Mouse (Mus musculus) myocyte (in vitro differentiated cells): ENCODE measurements around the gene Syce3.

Experiments
- CEBPB ChIP-seq: IDR thresholded peaks from 2 replicates; pipeline ENCODE4 v1.6.1; 2011; ENCODE audit warnings: mild to moderate bottlenecking, moderate library complexity; ENCODE audit not compliant: poor library complexity, insufficient read depth, severe bottlenecking
- POLR2A ChIP-seq: IDR thresholded peaks from one replicate; pipeline ENCODE4 v1.6.1; 2011; ENCODE audit warnings: low read depth, mild to moderate bottlenecking, control low read depth, moderate library complexity; ENCODE audit not compliant: insufficient read length

- TF ChIP-seq POLR2A (no peak), CEBPB (no peak)
Measured at GRCm38 (mm10) chr15:89426716-89427115, 16.4 kb upstream of the Syce3 start.
